Mouse (Mus musculus): ENCODE data around the gene Aoah.

Gene Aoah

DNA sequence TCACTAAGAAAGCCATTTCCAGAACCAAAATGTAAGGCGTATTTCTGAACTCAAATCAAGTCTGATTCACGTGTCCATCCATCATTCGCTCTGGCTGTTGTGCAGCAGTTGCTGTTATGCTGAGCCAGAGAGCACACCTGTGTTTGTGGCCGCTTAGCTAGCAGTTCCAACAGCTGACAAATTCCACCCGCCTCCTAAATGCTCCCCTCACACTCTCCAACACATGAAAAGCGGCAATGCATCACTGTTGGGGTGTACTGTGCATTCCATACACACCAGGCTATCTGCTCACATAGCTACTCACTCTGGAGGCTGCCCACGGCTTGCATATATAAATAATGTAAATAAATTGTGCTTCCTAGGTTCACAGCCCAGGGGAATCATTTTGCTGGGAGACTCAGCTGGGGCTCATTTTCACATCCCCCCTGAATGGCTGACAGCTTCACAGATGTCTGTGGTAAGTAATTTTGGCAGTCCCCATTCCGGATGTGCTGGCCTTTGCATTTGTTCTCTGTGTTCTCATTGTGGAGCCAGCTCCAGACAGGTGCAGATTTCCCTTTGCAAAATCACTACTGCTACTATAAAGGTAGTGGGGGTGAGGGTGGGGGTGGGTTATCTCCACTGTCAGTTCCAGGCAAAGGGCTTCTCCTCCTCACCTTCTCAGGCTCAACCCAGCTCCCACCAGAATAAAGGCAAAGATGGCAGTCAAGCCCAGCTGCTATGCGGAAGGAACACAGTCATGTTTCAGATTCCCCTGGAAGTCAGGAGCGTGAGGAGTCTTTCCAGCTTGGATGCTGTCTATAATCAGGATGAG, 123.0 kb downstream of the Aoah start:
- no peak for DNase-seq (ENCODE audit: low read depth, low spot score)

DNA sequence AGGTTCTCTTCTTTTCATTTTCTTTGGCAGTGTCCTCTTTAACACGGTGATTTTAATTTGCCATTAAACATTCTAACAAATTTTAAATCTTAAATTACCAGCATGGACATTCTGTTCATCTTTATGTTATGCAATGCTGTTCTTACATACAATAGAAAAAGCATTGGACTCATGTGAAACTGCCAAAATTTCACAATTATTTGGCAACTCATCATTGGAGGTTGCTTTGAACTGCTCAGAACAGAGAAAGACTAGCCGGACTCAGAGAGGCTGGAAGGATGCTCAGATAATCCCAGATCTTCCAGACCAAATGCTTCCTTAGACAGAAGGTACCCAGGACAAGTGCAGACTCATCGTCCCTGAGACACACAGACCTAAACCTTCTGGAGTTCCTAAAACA, 126.5 kb downstream of the Aoah start:
- DNase-seq (ENCODE audit: low read depth, low spot score), result no peak

DNA sequence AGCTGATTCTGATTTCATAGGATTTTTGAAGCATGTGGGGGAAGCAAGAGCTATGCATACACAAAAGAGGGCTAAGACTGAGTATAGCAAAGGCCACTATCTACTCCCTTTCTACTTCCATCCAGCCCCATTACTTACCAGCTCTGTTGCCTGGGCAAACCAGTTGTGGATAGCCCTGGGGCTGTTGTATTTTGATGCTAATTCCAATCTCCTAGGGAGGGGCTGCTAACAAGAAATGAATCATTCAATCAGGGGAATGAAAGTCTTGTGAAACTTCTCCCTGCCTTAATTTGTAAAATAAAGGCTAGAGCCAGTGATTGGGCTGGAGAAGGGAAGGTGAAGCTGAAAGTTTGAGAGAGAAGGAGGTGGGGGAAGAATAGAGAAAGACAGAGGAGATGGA, 142.1 kb downstream of the Aoah start:
- no peak for DNase-seq (ENCODE audit: low read depth, low spot score)

DNA sequence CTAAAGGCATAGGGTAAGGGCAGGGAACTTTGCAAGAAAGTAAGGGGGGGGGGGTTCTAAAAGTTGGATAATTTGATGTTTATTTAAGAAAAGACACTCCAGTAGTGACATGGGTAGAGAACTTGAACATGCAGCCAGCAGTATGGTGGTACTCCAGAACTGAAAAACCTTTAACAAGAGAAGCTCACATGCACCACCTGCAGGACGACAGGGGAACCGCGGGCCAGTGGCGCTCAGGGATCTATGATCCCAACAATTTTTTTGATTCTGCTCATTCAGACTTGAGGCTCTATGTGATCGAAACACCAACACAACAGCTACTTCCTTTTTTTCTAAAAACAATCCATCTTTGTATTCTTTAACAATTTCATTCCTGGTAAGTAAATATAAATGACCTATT, 143.5 kb downstream of the Aoah start:
- peak; percentile 8 for DNase-seq (ENCODE audit: low read depth, low spot score)

DNA sequence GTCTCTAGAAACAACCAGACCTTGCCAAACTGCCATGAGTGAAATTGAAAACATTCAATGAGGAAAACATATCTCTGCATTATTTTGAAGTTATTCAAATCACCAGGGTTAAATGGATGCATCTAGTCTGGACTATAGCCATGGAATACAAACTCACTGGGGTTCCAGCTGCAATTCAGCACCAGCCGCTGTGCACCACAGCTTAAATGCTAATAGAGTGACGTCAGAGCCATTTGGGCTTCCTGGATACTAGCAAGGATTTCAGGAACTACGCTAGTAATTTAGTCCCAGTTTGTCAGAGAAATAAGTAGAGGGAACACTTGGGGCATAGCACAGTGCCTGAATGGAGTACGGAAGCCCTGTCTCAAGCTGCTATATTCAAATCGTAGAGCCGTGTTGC, 145.2 kb downstream of the Aoah start:
- no peak for DNase-seq (ENCODE audit: low read depth, low spot score)

DNA sequence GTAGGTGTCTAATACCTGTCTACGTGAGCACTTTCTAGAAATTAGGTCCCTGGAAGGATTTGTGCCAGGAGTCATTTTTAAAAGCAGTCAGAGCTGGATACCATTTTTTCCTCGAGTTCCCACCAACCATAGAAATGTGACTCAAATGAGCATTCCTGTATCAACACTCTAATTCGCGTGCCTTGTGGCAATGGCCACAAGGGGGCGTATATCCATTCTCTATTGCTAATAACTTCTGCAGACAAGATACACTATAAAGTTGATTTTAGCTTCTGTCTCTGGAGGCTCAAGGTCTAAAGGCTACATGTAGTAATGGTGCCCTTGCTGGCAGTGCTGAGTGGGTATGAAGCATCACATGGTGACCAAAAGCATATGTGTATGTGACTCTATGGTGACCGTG, 146.5 kb downstream of the Aoah start:
- no peak for DNase-seq (ENCODE audit: low read depth, low spot score)

DNA sequence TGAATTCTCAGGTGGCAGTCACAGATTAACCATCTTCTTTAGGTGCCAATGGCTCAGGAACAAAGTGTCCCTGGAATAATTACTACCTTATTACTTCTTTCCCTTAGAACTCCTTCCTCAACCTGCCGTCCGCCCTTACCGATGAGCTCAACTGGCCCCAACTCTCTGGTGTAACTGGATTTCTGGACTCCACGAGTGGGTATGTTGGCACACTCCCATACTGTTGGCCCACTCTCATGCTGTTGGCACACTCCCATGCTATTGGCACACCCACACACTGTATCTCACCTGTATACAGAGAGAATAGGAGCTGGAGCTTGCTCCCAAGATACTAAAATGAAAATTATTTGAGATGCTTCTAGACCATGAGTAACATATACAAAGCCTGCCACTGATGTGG, 147.8 kb downstream of the Aoah start:
- no peak for DNase-seq (ENCODE audit: low read depth, low spot score)

DNA sequence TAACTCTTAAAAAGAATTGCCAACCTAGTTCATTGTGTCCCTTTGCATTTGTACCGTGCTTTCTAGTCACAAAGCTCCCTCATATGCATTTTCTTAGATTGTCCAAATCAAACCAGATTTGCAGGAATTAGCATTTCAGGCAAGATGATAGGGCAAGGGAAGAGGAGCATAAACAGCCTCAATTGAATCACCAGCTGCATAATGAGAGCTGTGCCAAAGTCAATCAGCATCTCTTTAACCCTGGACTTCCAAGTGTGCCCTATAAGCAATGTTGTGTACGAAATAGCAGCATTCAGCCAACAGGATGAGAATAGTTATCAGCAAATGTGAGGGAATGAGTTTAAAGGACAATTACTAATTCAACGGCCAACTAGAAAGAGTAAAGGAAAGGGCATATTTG, 169.2 kb downstream of the Aoah start:
- DNase-seq (ENCODE audit: low read depth, low spot score), result no peak

DNA sequence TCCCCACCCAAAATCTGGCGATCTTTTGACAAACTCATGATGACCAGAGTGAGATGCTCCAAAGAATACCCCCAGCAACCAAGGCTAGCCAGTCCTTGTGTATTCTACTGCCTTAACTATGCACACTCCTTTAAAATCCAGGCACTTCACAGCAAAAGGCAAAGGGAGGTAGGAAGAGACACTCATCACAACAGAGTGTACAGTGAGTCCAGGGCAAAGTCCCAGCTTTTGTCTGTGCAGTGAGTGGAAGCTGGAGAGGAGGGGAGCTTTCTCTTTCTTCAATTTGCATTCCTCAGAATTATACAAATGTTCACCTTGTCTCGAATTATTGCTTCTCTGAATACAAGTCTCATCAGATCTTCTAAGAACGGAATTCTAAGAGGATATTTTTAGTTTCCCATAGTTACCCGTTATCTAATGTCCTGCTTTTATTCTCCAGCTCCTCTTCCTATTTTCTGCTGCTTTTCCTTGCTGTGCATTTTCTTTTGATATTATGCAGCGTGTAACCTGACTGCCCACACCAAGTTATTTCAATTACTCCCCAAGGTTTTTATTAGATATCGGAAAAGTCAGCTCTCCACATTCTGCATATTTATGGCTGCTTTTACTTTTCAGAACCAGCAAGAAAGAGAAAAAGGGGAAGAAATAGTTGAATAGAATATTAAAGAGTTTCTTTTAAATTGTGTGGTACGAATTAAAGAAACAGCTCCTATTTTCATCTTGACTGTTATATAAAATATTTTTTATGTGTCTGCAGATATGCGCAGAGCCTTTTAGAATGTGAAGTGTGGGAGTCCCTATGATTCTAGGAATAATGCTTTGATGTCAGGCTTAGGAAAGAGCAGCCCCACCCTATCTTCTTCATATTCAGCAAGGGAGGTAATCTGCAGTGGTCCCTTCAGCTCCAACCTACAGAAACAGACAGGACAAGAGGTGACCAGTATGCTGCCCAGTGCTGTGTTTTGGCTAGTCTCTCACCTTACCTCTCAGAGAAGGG, 187.6 kb downstream of the Aoah start:
- DNase-seq (ENCODE audit: low read depth, low spot score), result no peak

DNA sequence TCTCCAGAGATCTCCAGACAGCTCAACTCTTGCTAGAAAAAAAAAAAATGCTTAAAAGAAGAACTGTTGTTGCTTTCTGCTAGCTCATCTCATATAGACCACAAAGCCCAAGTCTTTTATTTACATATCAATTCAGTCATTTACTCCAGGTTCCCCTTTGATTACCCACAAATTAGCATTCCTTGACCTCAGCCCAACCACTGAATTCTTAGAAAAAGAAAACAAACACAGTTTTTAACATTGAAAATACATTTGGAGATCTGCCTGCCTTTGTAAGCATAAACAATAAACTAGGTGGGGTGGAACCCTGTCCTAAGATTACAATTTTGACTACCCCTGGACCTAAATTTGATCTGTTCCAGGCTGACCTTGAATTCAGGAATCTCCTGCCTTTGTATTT, 191.6 kb downstream of the Aoah start:
- no peak for DNase-seq (ENCODE audit: low read depth, low spot score)

DNA sequence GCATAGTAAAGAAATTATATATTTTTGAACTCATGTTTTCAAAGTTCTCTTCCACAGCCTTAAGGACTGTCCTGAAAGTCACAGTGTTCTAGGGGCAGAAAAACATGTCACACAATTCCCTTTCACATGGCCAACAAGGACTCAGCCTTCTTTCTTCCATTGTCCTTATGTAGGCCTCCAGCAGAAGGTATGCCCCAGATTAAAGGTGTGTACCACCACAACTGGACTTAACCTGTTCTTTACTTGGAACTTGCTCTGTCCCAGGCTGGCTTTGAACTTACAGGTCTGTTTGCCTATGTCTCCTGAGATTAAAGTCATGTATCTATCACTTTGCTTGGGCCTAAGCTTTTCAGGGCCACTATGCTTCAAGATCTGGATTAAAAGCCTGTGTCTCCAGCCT, 192.0 kb downstream of the Aoah start:
- no peak for DNase-seq (ENCODE audit: low read depth, low spot score)

DNA sequence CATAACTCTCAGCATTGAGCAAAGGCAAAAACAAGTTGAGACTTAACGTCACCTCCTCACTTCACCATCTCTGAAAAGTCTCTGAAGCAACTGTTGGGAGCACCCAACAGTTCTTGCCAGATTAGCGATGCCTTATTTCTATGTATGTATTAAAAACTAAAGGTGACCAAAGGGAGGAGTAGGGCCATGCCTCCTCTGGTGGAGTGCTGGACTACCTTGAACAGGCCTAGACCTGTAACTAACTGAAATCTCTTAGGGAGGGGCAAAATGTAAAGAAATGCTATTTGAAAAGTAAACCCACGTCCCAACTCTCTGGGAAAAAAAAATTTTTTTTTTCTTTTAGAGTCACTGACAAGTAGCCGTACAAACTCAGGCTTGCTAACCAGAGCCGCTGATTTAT, 211.3 kb downstream of the Aoah start:
- no peak for DNase-seq (ENCODE audit: low read depth, low spot score)

DNA sequence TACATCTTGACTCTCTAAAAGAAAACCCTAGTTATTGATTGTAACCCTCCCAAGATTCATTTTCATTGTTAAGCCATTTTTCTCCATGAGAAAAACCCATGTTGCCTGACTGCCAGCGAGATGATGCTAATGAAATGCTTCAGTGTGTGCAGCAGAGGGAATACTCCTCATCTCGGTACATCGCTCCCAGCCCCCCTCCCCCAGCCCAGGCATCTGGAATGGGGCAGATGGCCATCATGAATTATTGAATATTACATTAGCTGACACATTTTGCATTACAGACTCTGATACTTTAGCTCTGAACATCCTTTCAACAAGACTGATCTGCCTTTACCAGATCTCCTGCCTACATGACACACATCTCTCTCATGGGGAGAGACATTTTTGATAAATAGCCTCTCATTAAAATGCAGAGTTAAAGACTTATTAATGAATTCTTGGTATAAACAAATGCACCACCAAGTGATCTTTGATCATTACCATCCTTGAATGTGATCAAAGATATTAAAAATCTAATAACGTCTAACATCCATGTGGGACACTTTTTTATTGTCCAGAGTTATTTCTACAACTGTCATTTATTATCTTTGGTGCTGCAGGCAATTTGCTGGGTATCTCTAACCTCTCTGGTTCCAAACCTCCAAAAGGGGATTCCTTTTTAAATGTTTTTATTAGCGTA, 211.9 kb downstream of the Aoah start:
- peak; percentile 11 for DNase-seq (ENCODE audit: low read depth, low spot score)

DNA sequence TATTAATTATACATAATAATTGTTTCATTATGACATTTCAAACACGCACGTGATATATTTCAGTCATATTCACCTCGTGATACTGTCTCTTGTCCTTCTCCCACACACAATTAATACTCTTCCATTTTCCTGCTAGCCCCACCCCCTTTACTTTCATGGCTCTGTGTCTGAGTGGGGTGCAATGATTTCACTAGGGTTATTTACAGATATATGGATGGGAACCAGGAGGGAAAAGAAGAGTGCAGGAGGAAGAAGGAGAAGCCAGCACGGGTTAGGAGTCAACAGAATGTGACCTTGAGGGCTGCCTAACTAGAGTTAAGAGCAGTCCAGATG, 212.4 kb downstream of the Aoah start:
- DNase-seq (ENCODE audit: low read depth, low spot score), result no peak

DNA sequence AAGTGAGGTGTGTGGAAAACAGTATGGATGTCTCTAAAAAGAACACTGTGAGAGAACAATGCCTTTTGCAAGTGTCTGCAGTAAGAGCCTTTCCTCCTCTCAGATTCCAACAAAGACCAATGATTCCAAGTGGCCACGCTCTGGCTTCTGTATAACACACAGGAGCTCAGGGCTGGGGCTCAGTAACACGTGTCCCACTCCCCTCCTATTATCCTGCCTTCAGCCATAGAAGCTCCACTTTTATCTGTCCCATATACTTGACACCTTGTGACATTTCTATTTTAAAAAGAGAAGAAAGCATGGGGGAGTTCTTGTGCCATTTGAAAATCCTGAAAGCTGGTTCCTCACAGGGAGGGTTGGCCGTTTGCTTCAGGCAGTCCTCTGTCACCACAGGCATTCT, 219.7 kb downstream of the Aoah start:
- DNase-seq (ENCODE audit: low read depth, low spot score), result no peak

DNA sequence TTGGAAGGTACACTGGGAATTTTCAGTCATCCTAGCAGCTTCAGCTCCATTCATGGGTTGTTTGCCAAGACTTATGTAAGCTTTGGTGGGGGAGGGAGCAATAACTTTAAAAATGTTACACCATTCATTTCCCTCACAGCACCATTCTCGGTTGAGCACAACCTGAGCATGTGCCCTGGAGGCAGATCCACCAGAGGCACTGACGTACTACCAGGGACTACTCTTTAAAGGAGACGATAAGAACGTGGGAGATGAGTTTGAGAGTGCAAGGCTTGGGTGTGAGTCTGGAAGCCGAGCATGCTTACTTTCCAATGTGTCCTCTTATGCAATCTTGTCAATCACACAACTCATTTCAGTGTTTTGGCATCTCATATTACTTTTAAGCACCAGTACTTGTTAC, 230.9 kb downstream of the Aoah start:
- DNase-seq (ENCODE audit: low read depth, low spot score), result no peak

DNA sequence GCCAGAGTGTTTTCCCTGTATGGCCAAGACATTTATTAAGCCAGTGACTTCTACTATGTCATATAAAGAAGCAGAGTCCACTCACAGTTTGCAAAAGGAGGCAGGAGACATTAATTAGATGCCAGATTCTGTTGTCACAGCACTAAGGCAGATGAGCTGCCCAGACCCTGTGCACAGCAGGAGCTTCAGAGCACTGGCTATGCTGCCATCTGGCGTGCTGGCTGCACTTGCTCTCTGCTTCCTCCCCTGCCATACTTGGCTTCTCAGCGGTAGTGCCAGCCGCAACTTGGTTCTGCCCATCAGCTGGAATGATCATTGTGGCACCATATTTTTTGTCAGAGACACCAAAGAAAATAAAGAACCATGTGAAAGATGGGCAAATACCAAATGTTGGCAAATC, 239.3 kb downstream of the Aoah start:
- peak; percentile 11 for DNase-seq (ENCODE audit: low read depth, low spot score)

DNA sequence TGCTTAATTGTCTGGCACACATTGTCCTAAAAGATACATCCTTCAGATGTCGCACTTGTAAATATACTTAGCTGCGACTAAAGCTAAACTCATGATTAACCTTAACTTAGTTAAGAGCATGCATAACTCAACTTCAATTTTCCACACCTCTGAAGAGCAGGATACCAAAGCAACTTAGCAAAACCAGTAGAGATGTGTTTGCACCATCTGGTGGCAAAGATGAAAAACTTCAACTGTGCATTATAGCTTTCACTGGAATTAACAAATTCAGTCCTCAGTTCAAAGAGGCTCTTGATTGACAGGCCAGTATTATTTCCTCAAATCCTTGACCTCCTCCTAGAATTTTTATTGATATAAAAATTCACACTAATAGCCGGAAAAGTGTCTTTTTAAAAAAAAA, 241.1 kb downstream of the Aoah start:
- no peak for DNase-seq (ENCODE audit: low read depth, low spot score)

DNA sequence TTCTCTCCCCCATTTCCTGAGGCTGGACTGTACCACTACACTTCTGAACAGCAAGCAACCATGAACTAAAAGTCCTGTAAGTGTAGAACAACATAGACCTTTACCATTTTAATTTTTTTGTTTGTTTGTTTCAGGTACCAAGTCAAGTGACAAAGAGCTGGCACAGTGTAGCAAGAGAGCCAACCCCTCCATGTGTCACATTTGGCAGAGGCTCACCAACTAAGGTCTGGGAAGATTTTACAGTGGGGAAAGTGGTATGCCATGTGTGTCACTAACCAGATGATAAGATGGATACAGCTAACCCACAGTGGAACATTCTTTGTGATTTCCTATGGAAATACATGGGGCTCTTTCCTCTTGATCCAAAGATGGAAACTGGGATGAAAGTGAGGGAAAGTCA, 242.1 kb downstream of the Aoah start:
- no peak for DNase-seq (ENCODE audit: low read depth, low spot score)

DNA sequence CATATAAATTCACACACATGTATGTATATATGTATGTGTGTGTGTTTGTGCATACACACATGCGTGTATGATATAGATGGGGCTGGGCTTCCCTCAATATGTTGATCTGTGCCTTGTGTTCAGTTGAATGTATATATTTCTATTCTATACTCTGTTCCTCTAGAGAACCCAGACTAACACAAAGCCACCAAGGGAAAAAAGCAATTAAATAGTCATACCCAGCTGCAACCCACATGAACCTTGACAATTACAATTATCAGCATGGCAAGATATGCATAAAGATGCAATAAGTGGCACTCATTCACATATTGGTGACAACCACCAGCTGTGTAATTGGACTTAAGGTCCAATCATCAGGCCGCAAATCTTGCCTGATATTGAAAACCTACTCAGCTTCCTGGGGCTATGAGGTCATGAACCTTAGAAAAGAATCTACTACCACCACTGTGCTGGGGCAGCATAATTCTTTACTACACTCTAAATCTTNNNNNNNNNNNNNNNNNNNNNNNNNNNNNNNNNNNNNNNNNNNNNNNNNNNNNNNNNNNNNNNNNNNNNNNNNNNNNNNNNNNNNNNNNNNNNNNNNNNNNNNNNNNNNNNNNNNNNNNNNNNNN, 246.8 kb downstream of the Aoah start:
- no peak for DNase-seq (ENCODE audit: low read depth, low spot score)

DNA sequence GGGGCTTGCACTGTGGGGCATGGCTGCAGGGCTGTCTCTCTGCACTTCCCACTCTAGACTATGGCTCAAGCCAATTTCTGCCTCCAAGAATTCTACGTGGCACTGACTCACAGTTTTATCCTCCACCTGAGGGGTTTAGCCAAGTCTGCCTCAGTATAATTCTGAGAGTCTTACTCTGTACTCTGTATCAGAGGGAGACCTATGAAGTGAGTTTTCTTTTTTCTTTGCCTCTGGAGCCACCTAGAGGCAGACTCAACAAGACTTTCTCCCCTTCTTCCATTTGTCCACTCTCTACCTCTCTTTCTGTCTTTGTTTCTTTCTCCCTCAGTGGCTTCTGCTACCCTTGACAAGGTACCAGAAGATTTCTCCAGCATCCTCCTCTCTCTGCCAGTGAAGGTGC, 256.2 kb downstream of the Aoah start:
- peak; percentile 5 for DNase-seq (ENCODE audit: low read depth, low spot score)

DNA sequence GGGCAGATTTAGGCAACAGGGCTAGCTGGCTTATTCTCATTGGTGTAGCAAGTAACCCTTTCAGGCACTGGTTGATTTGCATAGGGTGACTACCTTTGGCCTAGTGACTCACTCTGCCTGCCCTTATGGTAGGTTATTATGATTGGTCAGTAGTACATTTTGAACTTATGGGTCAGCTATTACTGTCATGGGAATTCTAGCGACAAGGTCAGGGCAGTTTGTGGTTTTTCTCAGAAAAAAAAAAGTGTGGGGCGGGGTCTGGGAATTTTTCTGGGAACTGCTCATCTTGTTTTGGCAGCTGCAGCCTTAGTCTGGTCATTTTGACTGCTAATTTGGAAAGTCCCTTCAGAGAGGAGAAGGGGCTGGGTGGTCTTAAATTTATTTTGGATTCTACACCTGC, 272.1 kb downstream of the Aoah start:
- no peak for DNase-seq (ENCODE audit: low read depth, low spot score)

Data from retina, postnatal 7 days (tissue).